Mouse (Mus musculus): Measurements from ENCODE around the gene Arhgef7.

The Arhgef7 gene

GRCm38 (mm10) chr8:11740857-11741256, 13.3 kb downstream of the Arhgef7 start:
- Histone ChIP-seq H3K27me3 (ENCODE audit: control insufficient read depth, insufficient read depth, low read length, poor library complexity, severe bottlenecking) (no peaks in the 10 kb centered on the region), H3K36me3 (ENCODE audit: control insufficient read depth, insufficient read depth, low read length, poor library complexity, severe bottlenecking) (no peaks in the 10 kb centered on the region)
- no peak for DNase-seq (ENCODE audit: low read depth, low spot score)

- DNase-seq (ENCODE audit: low read depth, low spot score) = no peak
- no peaks in the 10 kb centered on the region for H3K36me3 ChIP-seq (ENCODE audit: control insufficient read depth, insufficient read depth, low read length, poor library complexity, severe bottlenecking)
- H3K27me3 ChIP-seq (ENCODE audit: control insufficient read depth, insufficient read depth, low read length, poor library complexity, severe bottlenecking) = no peaks in the 10 kb centered on the region
These were observed 16.1 kb downstream of the Arhgef7 start for GRCm38 (mm10) chr8:11743580-11743979.

- no peaks in the 10 kb centered on the region for H3K27me3 ChIP-seq (ENCODE audit: control insufficient read depth, insufficient read depth, low read length, poor library complexity, severe bottlenecking)
- no peak for DNase-seq (ENCODE audit: low read depth, low spot score)
- no peaks in the 10 kb centered on the region for H3K36me3 ChIP-seq (ENCODE audit: control insufficient read depth, insufficient read depth, low read length, poor library complexity, severe bottlenecking)
These were observed 19.5 kb downstream of the Arhgef7 start for GRCm38 (mm10) chr8:11746850-11747600.

DNA sequence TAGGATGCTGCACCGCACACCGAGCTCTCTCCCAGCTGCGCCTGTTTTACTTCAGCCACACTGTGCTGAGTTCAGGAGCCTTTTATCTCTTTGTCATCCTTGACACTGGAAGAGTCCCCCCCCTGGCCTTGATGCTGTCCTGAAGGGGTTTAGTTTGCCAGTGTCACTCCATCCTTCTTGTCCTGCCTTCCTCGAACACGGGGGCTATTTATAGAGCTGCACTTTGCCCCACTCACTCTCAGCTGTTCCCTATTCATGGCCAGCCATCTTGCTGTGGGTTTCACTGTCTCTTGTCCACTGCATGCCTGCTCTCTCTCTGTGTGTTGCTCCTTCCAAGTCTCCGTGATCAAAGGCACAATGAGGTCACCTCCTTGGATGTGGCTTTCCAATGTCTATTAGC, 22.0 kb downstream of the Arhgef7 start:
- DNase-seq (ENCODE audit: low read depth, low spot score) = no peak
- no peaks in the 10 kb centered on the region for H3K36me3 ChIP-seq (ENCODE audit: control insufficient read depth, insufficient read depth, low read length, poor library complexity, severe bottlenecking)

GRCm38 (mm10) chr8:11752338-11752737, 24.8 kb downstream of the Arhgef7 start:
- no peak for DNase-seq (ENCODE audit: low read depth, low spot score)

More for the DNA sequence above, 22.0 kb downstream of the Arhgef7 start:
- H3K27me3 ChIP-seq (ENCODE audit: control insufficient read depth, insufficient read depth, low read length, poor library complexity, severe bottlenecking) = no peaks in the 10 kb centered on the region

DNA sequence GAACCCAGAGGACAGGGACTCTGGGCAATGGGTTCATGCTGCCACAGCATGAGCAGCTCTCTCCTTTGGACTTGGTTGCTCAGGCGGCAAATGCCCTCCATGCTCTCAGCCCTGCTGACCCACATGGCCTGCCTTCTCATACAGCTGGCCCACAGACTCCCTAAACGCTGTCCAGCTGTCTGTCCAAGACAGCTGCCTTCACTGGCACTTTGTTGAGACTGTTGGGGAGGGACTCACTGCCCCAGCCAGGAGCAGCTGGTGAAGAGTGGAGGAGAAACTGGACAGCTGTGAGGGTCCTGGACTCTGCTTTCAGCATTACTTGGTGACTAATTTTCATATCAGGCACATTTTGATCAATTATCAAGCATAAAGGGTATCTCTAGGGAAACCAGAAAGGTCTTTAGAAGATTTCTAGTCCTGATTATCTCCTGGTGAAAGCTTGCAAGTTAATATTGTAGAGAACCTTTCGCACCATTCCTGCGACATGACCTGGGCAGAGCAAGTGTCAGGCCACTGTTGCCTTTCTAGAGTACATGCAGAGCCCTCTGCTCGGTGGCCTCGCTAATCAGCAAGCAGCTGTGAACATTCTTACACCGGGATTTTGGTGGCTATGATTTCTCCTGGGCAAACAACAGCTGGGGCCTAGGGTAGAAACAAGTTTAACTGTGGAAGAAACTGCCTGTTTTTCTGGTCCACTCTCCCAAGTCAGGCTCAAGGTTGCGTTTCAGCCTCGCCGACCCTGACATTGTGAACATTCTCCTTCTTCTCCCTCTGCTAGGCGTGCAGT, 25.8 kb downstream of the Arhgef7 start:
- DNase-seq (ENCODE audit: low read depth, low spot score) = no peak
- no peaks in the 10 kb centered on the region for H3K27me3 ChIP-seq (ENCODE audit: control insufficient read depth, insufficient read depth, low read length, poor library complexity, severe bottlenecking)

More at GRCm38 (mm10) chr8:11752338-11752737, 24.8 kb downstream of the Arhgef7 start:
- Histone ChIP-seq H3K27me3 (ENCODE audit: control insufficient read depth, insufficient read depth, low read length, poor library complexity, severe bottlenecking) (no peaks in the 10 kb centered on the region), H3K36me3 (ENCODE audit: control insufficient read depth, insufficient read depth, low read length, poor library complexity, severe bottlenecking) (no peaks in the 10 kb centered on the region)

DNA sequence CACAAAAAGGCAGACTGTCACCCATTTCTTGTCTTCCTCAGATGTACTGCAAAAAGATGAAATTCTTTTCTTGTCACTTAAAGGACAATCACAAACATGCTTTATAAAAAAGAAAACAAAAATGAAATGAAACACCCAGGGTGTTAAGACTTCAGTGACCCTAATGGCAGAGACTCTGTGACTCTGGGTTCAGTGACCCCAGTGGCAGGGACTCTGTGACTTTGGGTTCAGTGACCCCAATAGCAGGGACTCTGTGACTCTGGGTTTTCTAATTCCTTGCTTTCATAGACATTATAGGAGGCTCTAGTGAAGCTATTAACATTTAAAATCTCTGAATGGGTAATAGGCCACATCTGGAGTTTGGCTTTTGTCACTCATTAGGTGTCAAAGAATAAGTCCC, 27.2 kb downstream of the Arhgef7 start:
- no peaks in the 10 kb centered on the region for H3K36me3 ChIP-seq (ENCODE audit: control insufficient read depth, insufficient read depth, low read length, poor library complexity, severe bottlenecking)
- DNase-seq (ENCODE audit: low read depth, low spot score) = no peak
- H3K27me3 ChIP-seq (ENCODE audit: control insufficient read depth, insufficient read depth, low read length, poor library complexity, severe bottlenecking) = no peaks in the 10 kb centered on the region

More for the DNA sequence above, 25.8 kb downstream of the Arhgef7 start:
- H3K36me3 ChIP-seq (ENCODE audit: control insufficient read depth, insufficient read depth, low read length, poor library complexity, severe bottlenecking) = no peaks in the 10 kb centered on the region

- H3K36me3 ChIP-seq (ENCODE audit: control insufficient read depth, insufficient read depth, low read length, poor library complexity, severe bottlenecking) = no peaks in the 10 kb centered on the region
- DNase-seq (ENCODE audit: low read depth, low spot score) = peak; percentile 87
These were observed 28.4 kb downstream of the Arhgef7 start for GRCm38 (mm10) chr8:11755873-11756272.

GRCm38 (mm10) chr8:11757568-11758481, 30.3 kb downstream of the Arhgef7 start:
- Histone ChIP-seq H3K27me3 (ENCODE audit: control insufficient read depth, insufficient read depth, low read length, poor library complexity, severe bottlenecking) (no peaks in the 10 kb centered on the region), H3K36me3 (ENCODE audit: control insufficient read depth, insufficient read depth, low read length, poor library complexity, severe bottlenecking) (no peaks in the 10 kb centered on the region)
- peak; percentile 90 for DNase-seq (ENCODE audit: low read depth, low spot score)

More at GRCm38 (mm10) chr8:11755873-11756272, 28.4 kb downstream of the Arhgef7 start:
- H3K27me3 ChIP-seq (ENCODE audit: control insufficient read depth, insufficient read depth, low read length, poor library complexity, severe bottlenecking) = no peaks in the 10 kb centered on the region

DNA sequence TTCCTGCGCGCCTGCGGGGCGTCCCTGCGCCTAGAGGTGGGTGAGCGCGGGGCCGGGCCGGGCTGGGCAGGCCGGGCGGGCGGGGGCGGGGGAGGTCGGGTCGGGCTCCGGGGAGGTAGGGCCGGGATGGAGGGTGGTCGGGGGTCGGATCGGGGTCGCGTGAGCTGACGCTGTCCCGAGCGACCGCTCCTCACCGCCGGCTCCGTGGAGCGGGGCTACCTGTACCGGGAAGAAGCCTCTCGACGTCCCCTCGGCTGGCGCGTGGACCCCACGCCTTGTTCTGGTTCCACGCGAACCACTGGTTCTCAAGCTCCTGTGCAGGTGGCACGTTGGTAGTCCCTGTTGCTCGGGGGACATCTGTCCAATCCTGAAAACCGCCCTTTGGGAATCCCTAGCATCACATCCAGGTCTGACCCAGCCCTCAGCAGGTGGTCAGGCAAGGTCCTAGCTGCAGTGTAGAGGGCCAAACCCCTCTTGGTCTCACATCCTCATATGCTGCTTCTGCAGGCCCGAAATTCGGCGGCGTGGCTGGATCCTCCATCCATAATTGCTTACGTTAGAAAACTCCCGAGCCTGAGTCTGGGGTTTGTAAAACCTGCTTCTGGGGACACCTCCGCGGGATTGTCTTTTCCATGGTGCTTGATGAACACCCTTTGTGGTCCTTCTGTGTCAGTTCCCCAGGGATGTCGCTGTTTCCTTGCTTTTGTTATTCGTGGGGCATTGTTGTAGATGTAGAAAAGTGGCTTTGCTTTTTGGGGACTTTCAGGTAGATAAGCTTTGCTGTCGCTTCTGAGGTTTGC, 31.2 kb downstream of the Arhgef7 start:
- no peaks in the 10 kb centered on the region for H3K36me3 ChIP-seq (ENCODE audit: control insufficient read depth, insufficient read depth, low read length, poor library complexity, severe bottlenecking)
- DNase-seq (ENCODE audit: low read depth, low spot score) = peak; percentile 29

GRCm38 (mm10) chr8:11761551-11761950, 34.0 kb downstream of the Arhgef7 start:
- Histone ChIP-seq H3K36me3 (ENCODE audit: control insufficient read depth, insufficient read depth, low read length, poor library complexity, severe bottlenecking) (no peaks in the 10 kb centered on the region; the same call in 1 of the 2 replicates), H3K27me3 (ENCODE audit: control insufficient read depth, insufficient read depth, low read length, poor library complexity, severe bottlenecking) (no peaks in the 10 kb centered on the region)
- no peak for DNase-seq (ENCODE audit: low read depth, low spot score)

More for the DNA sequence above, 31.2 kb downstream of the Arhgef7 start:
- no peaks in the 10 kb centered on the region for H3K27me3 ChIP-seq (ENCODE audit: control insufficient read depth, insufficient read depth, low read length, poor library complexity, severe bottlenecking)

- no peak for DNase-seq (ENCODE audit: low read depth, low spot score)
- H3K36me3 ChIP-seq (ENCODE audit: control insufficient read depth, insufficient read depth, low read length, poor library complexity, severe bottlenecking) = no peaks in the 10 kb centered on the region; the same call in none of the 2 replicates
- H3K27me3 ChIP-seq (ENCODE audit: control insufficient read depth, insufficient read depth, low read length, poor library complexity, severe bottlenecking) = no peaks in the 10 kb centered on the region
These were observed 34.5 kb downstream of the Arhgef7 start for GRCm38 (mm10) chr8:11762048-11762447.

DNA sequence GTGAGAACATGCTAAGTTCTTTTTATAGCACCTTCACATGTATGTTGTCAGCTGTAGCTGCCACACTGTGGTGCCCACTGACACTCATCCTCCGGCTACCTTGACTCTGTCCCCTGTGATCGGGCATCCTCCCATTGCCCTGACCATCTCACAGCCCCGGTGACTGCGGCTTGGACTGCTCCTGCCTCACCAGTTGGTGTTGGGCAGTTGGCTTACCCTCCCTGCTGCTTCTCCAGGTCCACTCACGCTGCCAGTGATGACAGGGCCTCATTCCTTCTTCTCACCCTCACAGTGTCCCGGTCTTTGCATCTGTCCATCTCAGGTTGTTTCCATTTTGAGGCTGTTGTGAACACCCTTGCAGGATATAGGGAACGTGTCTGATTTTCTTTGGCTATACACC, 35.3 kb downstream of the Arhgef7 start:
- Histone ChIP-seq H3K27me3 (ENCODE audit: control insufficient read depth, insufficient read depth, low read length, poor library complexity, severe bottlenecking) (no peaks in the 10 kb centered on the region), H3K36me3 (ENCODE audit: control insufficient read depth, insufficient read depth, low read length, poor library complexity, severe bottlenecking) (peaks cover 1% of the 10 kb centered on the region)
- DNase-seq (ENCODE audit: low read depth, low spot score) = no peak

Measured in splenic B cell, adult 2 months (primary cell).